Mouse (Mus musculus): ENCODE data around the gene Wdr18. TPM values are rescaled to one million over a fixed set of nuclear protein-coding genes. Genes with fewer than 3 reads are reported as not detected.
A peak's percentile ranks its signal among the peaks of the same experiment; 100 is the strongest.

Wdr18 gene
- polyA plus RNA-seq, 1 experiment = 32.2 TPM

- no peak for TF ChIP-seq POLR2A (IDR thresholded peaks at IDR 0.05; ENCODE audit: borderline replicate concordance, low read depth, low read length)
- TF ChIP-seq CTCF (IDR thresholded peaks at IDR 0.05; ENCODE audit: low read depth, low read length) = no peak
- Histone ChIP-seq H3K27ac (ENCODE audit: insufficient read depth, low read depth, low read length) (peak overlapping the region; percentile 86), H3K4me3 (ENCODE audit: insufficient read depth, low read length) (peak overlapping the region; percentile 77), H3K4me1 (ENCODE audit: control insufficient read depth, insufficient read depth, low read length) (peaks cover 36% of the 10 kb centered on the region)
Measured at GRCm38 (mm10) chr10:79927324-79928029, 32.5 kb upstream of the Wdr18 start.

- Histone ChIP-seq H3K4me3 (ENCODE audit: insufficient read depth, low read length) (peak overlapping the region; percentile 77), H3K27ac (ENCODE audit: insufficient read depth, low read depth, low read length) (peak overlapping the region; percentile 86), H3K4me1 (ENCODE audit: control insufficient read depth, insufficient read depth, low read length) (peaks cover 39% of the 10 kb centered on the region)
- TF ChIP-seq CTCF (IDR thresholded peaks at IDR 0.05; ENCODE audit: low read depth, low read length) (no peak), POLR2A (IDR thresholded peaks at IDR 0.05; ENCODE audit: borderline replicate concordance, low read depth, low read length) (no peak)
Measured at GRCm38 (mm10) chr10:79928030-79928694, 31.8 kb upstream of the Wdr18 start.

GRCm38 (mm10) chr10:79928907-79929701, 30.8 kb upstream of the Wdr18 start:
- peak overlapping the region; percentile 77 for H3K4me3 ChIP-seq (ENCODE audit: insufficient read depth, low read length)

GRCm38 (mm10) chr10:79929967-79930825, 29.8 kb upstream of the Wdr18 start:
- TF ChIP-seq POLR2A (IDR thresholded peaks at IDR 0.05; ENCODE audit: borderline replicate concordance, low read depth, low read length) (no peak), CTCF (IDR thresholded peaks at IDR 0.05; ENCODE audit: low read depth, low read length) (no peak)
- Histone ChIP-seq H3K4me3 (ENCODE audit: insufficient read depth, low read length) (no peak overlapping the region), H3K27ac (ENCODE audit: insufficient read depth, low read depth, low read length) (no peak overlapping the region), H3K4me1 (ENCODE audit: control insufficient read depth, insufficient read depth, low read length) (peaks cover 50% of the 10 kb centered on the region)

More at GRCm38 (mm10) chr10:79928907-79929701, 30.8 kb upstream of the Wdr18 start:
- TF ChIP-seq POLR2A (IDR thresholded peaks at IDR 0.05; ENCODE audit: borderline replicate concordance, low read depth, low read length) (no peak), CTCF (IDR thresholded peaks at IDR 0.05; ENCODE audit: low read depth, low read length) (no peak)
- peak overlapping the region; percentile 33; the same call in 1 of the 2 replicates for H3K27ac ChIP-seq (ENCODE audit: insufficient read depth, low read depth, low read length)
- peaks cover 42% of the 10 kb centered on the region for H3K4me1 ChIP-seq (ENCODE audit: control insufficient read depth, insufficient read depth, low read length)

- Histone ChIP-seq H3K27ac (ENCODE audit: insufficient read depth, low read depth, low read length) (no peak overlapping the region), H3K4me1 (ENCODE audit: control insufficient read depth, insufficient read depth, low read length) (peaks cover 56% of the 10 kb centered on the region), H3K4me3 (ENCODE audit: insufficient read depth, low read length) (no peak overlapping the region)
- TF ChIP-seq CTCF (IDR thresholded peaks at IDR 0.05; ENCODE audit: low read depth, low read length) = no peak
- no peak for TF ChIP-seq POLR2A (IDR thresholded peaks at IDR 0.05; ENCODE audit: borderline replicate concordance, low read depth, low read length)
Measured at GRCm38 (mm10) chr10:79930826-79931186, 29.1 kb upstream of the Wdr18 start.

GRCm38 (mm10) chr10:79931797-79932196, 28.2 kb upstream of the Wdr18 start:
- no peak overlapping the region for H3K4me3 ChIP-seq (ENCODE audit: insufficient read depth, low read length)
- no peak overlapping the region for H3K27ac ChIP-seq (ENCODE audit: insufficient read depth, low read depth, low read length)
- no peak for TF ChIP-seq POLR2A (IDR thresholded peaks at IDR 0.05; ENCODE audit: borderline replicate concordance, low read depth, low read length)
- TF ChIP-seq CTCF (IDR thresholded peaks at IDR 0.05; ENCODE audit: low read depth, low read length) = no peak
- H3K4me1 ChIP-seq (ENCODE audit: control insufficient read depth, insufficient read depth, low read length) = peaks cover 62% of the 10 kb centered on the region

- Histone ChIP-seq H3K4me3 (ENCODE audit: insufficient read depth, low read length) (no peak overlapping the region), H3K27ac (ENCODE audit: insufficient read depth, low read depth, low read length) (peak overlapping the region; percentile 69), H3K4me1 (ENCODE audit: control insufficient read depth, insufficient read depth, low read length) (peaks cover 68% of the 10 kb centered on the region)
- TF ChIP-seq POLR2A (IDR thresholded peaks at IDR 0.05; ENCODE audit: borderline replicate concordance, low read depth, low read length) (no peak), CTCF (IDR thresholded peaks at IDR 0.05; ENCODE audit: low read depth, low read length) (no peak)
Measured at GRCm38 (mm10) chr10:79932736-79933135, 27.2 kb upstream of the Wdr18 start.

GRCm38 (mm10) chr10:79933145-79933679, 26.7 kb upstream of the Wdr18 start:
- H3K27ac ChIP-seq (ENCODE audit: insufficient read depth, low read depth, low read length) = peak overlapping the region; percentile 69
- peaks cover 72% of the 10 kb centered on the region for H3K4me1 ChIP-seq (ENCODE audit: control insufficient read depth, insufficient read depth, low read length)
- no peak overlapping the region for H3K4me3 ChIP-seq (ENCODE audit: insufficient read depth, low read length)
- TF ChIP-seq CTCF (IDR thresholded peaks at IDR 0.05; ENCODE audit: low read depth, low read length) (no peak), POLR2A (IDR thresholded peaks at IDR 0.05; ENCODE audit: borderline replicate concordance, low read depth, low read length) (no peak)

- Histone ChIP-seq H3K4me3 (ENCODE audit: insufficient read depth, low read length) (no peak overlapping the region), H3K4me1 (ENCODE audit: control insufficient read depth, insufficient read depth, low read length) (peaks cover 77% of the 10 kb centered on the region), H3K27ac (ENCODE audit: insufficient read depth, low read depth, low read length) (peak overlapping the region; percentile 43)
- TF ChIP-seq POLR2A (IDR thresholded peaks at IDR 0.05; ENCODE audit: borderline replicate concordance, low read depth, low read length) (no peak), CTCF (IDR thresholded peaks at IDR 0.05; ENCODE audit: low read depth, low read length) (no peak)
Measured at GRCm38 (mm10) chr10:79933861-79934260, 26.1 kb upstream of the Wdr18 start.
